Mouse (Mus musculus): Measurements from ENCODE around the gene Tlr9.

The Tlr9 gene

GRCm38 (mm10) chr9:106268421-106268820 is 46.0 kb downstream of the Tlr9 start:
- DNase-seq (ENCODE audit: low spot score): no peak

- DNase-seq (ENCODE audit: low spot score): no peak
These were observed 46.8 kb downstream of the Tlr9 start for GRCm38 (mm10) chr9:106269076-106269788.

GRCm38 (mm10) chr9:106269879-106270278 is 47.5 kb downstream of the Tlr9 start:
- DNase-seq (ENCODE audit: low spot score): no peak

- DNase-seq (ENCODE audit: low spot score): no peak
These were observed 48.3 kb downstream of the Tlr9 start for GRCm38 (mm10) chr9:106270656-106271055.

GRCm38 (mm10) chr9:106272288-106272687 is 49.9 kb downstream of the Tlr9 start:
- DNase-seq (ENCODE audit: low spot score): no peak

GRCm38 (mm10) chr9:106273276-106273675 is 50.9 kb downstream of the Tlr9 start:
- DNase-seq (ENCODE audit: low spot score): no peak

- no peak for DNase-seq (ENCODE audit: low spot score)
These were observed 51.4 kb downstream of the Tlr9 start for GRCm38 (mm10) chr9:106273791-106274190.

- DNase-seq (ENCODE audit: low spot score): no peak
These were observed 52.3 kb downstream of the Tlr9 start for GRCm38 (mm10) chr9:106274652-106275180.

- DNase-seq (ENCODE audit: low spot score): no peak
These were observed 53.4 kb downstream of the Tlr9 start for GRCm38 (mm10) chr9:106275806-106276205.
